8 mouse cellular contexts compared by ENCODE assay signal in genomic region chr19:46306268-46306610, GRCm38 (mm10). TPM values are rescaled to one million over a fixed set of nuclear protein-coding genes. Genes with fewer than 3 reads are reported as not detected.
DNase-seq lines count a peak whose midpoint lies in the region; ATAC-seq and TF ChIP-seq lines count a peak whose summit lies in the region.

No protein-coding gene starts in this region.

- H3K9ac ChIP-seq in heart, embryonic 11.5 days (ENCODE audit: low read depth, low read length), result peak overlapping the region; percentile 79
- peak overlapping the region; percentile 85 for H3K9ac ChIP-seq in CH12.LX (ENCODE audit: insufficient read depth, low read depth)
- no peak overlapping the region; the same call in 1 of the 2 replicates for H3K9ac ChIP-seq in forebrain, embryonic 14.5 days (ENCODE audit: low read length)
- peak overlapping the region; percentile 84 for H3K9ac ChIP-seq in liver, embryonic 13.5 days

- dilution Hi-C loops in CH12.LX (cut with MboI; ENCODE audit: extremely low pct_ligation_motif_present, extremely low pct_unique_long_range_greater_than_20kb, low sequenced_read_pairs), result no loop called here

- H3K4me1 ChIP-seq in heart, embryonic 11.5 days (ENCODE audit: control insufficient read depth, insufficient read depth, low read length), result peaks cover 15% of the 10 kb centered on the region
- peaks cover 8 to 37% of the 10 kb centered on the region in 2 experiments for H3K4me1 ChIP-seq in CH12.LX (ENCODE audit: control insufficient read depth in 1 of 2, insufficient read depth in 2 of 2)
- peaks cover 8% of the 10 kb centered on the region for H3K4me1 ChIP-seq in forebrain, embryonic 14.5 days (ENCODE audit: control insufficient read depth, insufficient read depth, low read length)
- peaks cover 53% of the 10 kb centered on the region for H3K4me1 ChIP-seq in liver, embryonic 13.5 days (replicated peaks)

- no peak for TF ChIP-seq EP300 in CH12.LX (IDR thresholded peaks at IDR 0.05; ENCODE audit: low read length)

- H3K79me2 ChIP-seq in CH12.LX (replicated peaks; ENCODE audit: control insufficient read depth, extremely low read depth, insufficient read depth, poor library complexity, severe bottlenecking), result peaks cover 6% of the 10 kb centered on the region

- peak overlapping the region; percentile 72 for H3K4me3 ChIP-seq in heart, embryonic 11.5 days (ENCODE audit: low read depth, low read length)
- H3K4me3 ChIP-seq in CH12.LX (replicated peaks in 1 of 3; ENCODE audit: low read depth in 2 of 3, low read length in 2 of 3, poor library complexity in 1 of 3), result peak overlapping the region; percentile 84 to 96 (median 95)
- H3K4me3 ChIP-seq in forebrain, embryonic 14.5 days (ENCODE audit: low read depth, low read length), result no peak overlapping the region
- H3K4me3 ChIP-seq in liver, embryonic 13.5 days (replicated peaks), result peak overlapping the region; percentile 83

- no peak for DNase-seq in heart, adult 8-10 months (ENCODE audit: low spot score)
- DNase-seq in CH12.LX (ENCODE audit: extremely low read depth), result no peak
- no peak for DNase-seq in forebrain, embryonic 14.5 days (ENCODE audit: low spot score)
- no peak for DNase-seq in liver, embryonic 13.5 days
- DNase-seq in adrenal gland, postnatal 36 days, result no peak
- DNase-seq in left cerebral cortex, postnatal 36 days (ENCODE audit: low spot score in 2 of 2), result no peak
- DNase-seq in embryo, embryonic 10 days (ENCODE audit: low spot score), result no peak

- TF ChIP-seq RAD21 in CH12.LX (IDR thresholded peaks at IDR 0.05; ENCODE audit: low read depth, low read length), result no peak

- in situ Hi-C loops in CH12.LX (cut with MboI; ENCODE audit: low pct_ligation_motif_present, low pct_unique_long_range_greater_than_20kb, low sequenced_read_pairs), result no loop called here

- 53% methylated on average over 5 of the region's 5 CpGs for WGBS in heart, embryonic 11.5 days (ENCODE audit: insufficient replicate concordance)
- 60% methylated on average over 5 of the region's 5 CpGs for WGBS in forebrain, embryonic 14.5 days
- 63% methylated on average over 5 of the region's 5 CpGs for WGBS in liver, embryonic 13.5 days (ENCODE audit: insufficient replicate concordance)

- H3K9me3 ChIP-seq in heart, embryonic 11.5 days (replicated peaks; ENCODE audit: control insufficient read depth, low read length), result no peaks in the 10 kb centered on the region
- H3K9me3 ChIP-seq in CH12.LX (replicated peaks; ENCODE audit: low read length), result no peaks in the 10 kb centered on the region
- H3K9me3 ChIP-seq in forebrain, embryonic 14.5 days (replicated peaks; ENCODE audit: control insufficient read depth, low read length), result no peaks in the 10 kb centered on the region
- no peaks in the 10 kb centered on the region for H3K9me3 ChIP-seq in liver, embryonic 13.5 days (replicated peaks)

- peaks cover 30% of the 10 kb centered on the region for H3K27me3 ChIP-seq in heart, embryonic 11.5 days (ENCODE audit: control insufficient read depth, insufficient read depth, low read length)
- no peaks in the 10 kb centered on the region for H3K27me3 ChIP-seq in CH12.LX (replicated peaks)
- peaks cover 11% of the 10 kb centered on the region for H3K27me3 ChIP-seq in forebrain, embryonic 14.5 days (replicated peaks; ENCODE audit: control insufficient read depth, insufficient read depth, low read length)
- peaks cover 28% of the 10 kb centered on the region; the same call in 1 of the 2 replicates for H3K27me3 ChIP-seq in liver, embryonic 13.5 days

- intact Hi-C loops in left cerebral cortex, postnatal 36 days (cut with DNase I), result no loop called here

- no peak for ATAC-seq in heart, embryonic 11.5 days (replicated peaks; ENCODE audit: insufficient number of reproducible peaks, low FRiP score, low TSS enrichment)
- ATAC-seq in forebrain, embryonic 14.5 days, result no peak
- no peak for ATAC-seq in liver, embryonic 13.5 days (ENCODE audit: low read depth)

- 0 out of 2 replicates have a peak, but pooled peaks cover 3% of the 10 kb centered on the region for H3K36me3 ChIP-seq in heart, embryonic 11.5 days (ENCODE audit: control insufficient read depth, insufficient read depth, low read length)
- peaks cover 46 to 53% of the 10 kb centered on the region in 2 experiments for H3K36me3 ChIP-seq in CH12.LX (replicated peaks in 1 of 2; ENCODE audit: control insufficient read depth in 1 of 2, insufficient read depth in 1 of 2, low read length in 1 of 2)
- H3K36me3 ChIP-seq in forebrain, embryonic 14.5 days (ENCODE audit: control insufficient read depth, insufficient read depth, low read length), result no peaks in the 10 kb centered on the region
- H3K36me3 ChIP-seq in liver, embryonic 13.5 days, result peaks cover 26% of the 10 kb centered on the region

- no peak overlapping the region for H3K27ac ChIP-seq in heart, embryonic 11.5 days (ENCODE audit: low read depth, low read length)
- peak overlapping the region; percentile 60 for H3K27ac ChIP-seq in CH12.LX (ENCODE audit: insufficient read depth, low read depth)
- no peak overlapping the region for H3K27ac ChIP-seq in forebrain, embryonic 14.5 days (ENCODE audit: low read depth, low read length)
- peak overlapping the region; percentile 84 for H3K27ac ChIP-seq in liver, embryonic 13.5 days

- TF ChIP-seq CTCF in CH12.LX (conservative IDR thresholded peaks at IDR 0.05 in 1 of 2, IDR thresholded peaks at IDR 0.05 in 1 of 2; ENCODE audit: low read depth in 2 of 2, low read length in 2 of 2), result no peak

- H3K4me2 ChIP-seq in heart, embryonic 11.5 days, result peak overlapping the region; percentile 100
- H3K4me2 ChIP-seq in CH12.LX (ENCODE audit: insufficient read depth, low read depth, poor library complexity, severe bottlenecking), result peak overlapping the region; percentile 91
- H3K4me2 ChIP-seq in forebrain, embryonic 14.5 days (ENCODE audit: low read length), result peak overlapping the region; percentile 83
- peak overlapping the region; percentile 98 for H3K4me2 ChIP-seq in liver, embryonic 13.5 days

- no peak for TF ChIP-seq POLR2A in CH12.LX (IDR thresholded peaks at IDR 0.05; ENCODE audit: low read depth, low read length)

TF ChIP-seq in CH12.LX, 34 proteins besides CTCF, POLR2A, EP300 and RAD21 (continues in another document):
- TF ChIP-seq JUND (conservative IDR thresholded peaks at IDR 0.05; ENCODE audit: low read depth, low read length) (no peak), MAZ (IDR thresholded peaks at IDR 0.05; ENCODE audit: low read depth, low read length) (no peak)

RNA-seq across cellular contexts. Expression of gene Nfkb2, which starts 2.1 kb away (rescaled TPM):
- polyA plus RNA-seq in heart, embryonic 11.5 days (2014; fragmentation: Nextera tagmentation; extraction: Ambion mirVana), result 6.8 and 7.3 TPM in 2 replicates
- total RNA-seq in heart, adult 8-10 months (2022), result 10 to 100 TPM; 17.9 to 22.3 (median 20.1) TPM
- total RNA-seq in CH12.LX (2012; rRNA removed) (45.0 and 64.8 TPM in 2 replicates), CH12.LX (2014; rRNA removed) (37.1 and 44.3 TPM in 2 replicates)
- 67.5 and 71.7 TPM in 2 replicates for polyA plus RNA-seq in CH12.LX (2012; ENCODE audit: insufficient read length, low read depth)
- 1.4 and 1.6 TPM in 2 replicates for polyA plus RNA-seq in forebrain, embryonic 14.5 days (2014; fragmentation: Nextera tagmentation; extraction: Ambion mirVana)
- 3.9 and 4.3 TPM in 2 replicates for polyA plus RNA-seq in liver, embryonic 13.5 days (2015; fragmentation: Nextera tagmentation; extraction: Ambion mirVana)
- 10 to 100 TPM; 39.9 to 42.6 TPM for total RNA-seq in adrenal gland, postnatal 36 days (2021)
- total RNA-seq in left cerebral cortex, postnatal 36 days (2021), result 1 to 10 TPM; 2.1 to 2.9 TPM

RNA-seq across cellular contexts. Expression of gene Psd, which starts 20.7 kb away (rescaled TPM):
- polyA plus RNA-seq in heart, embryonic 11.5 days (2014; fragmentation: Nextera tagmentation; extraction: Ambion mirVana), result 8.8 and 9.1 TPM in 2 replicates
- total RNA-seq in heart, adult 8-10 months (2022), result under 1 TPM; 0.35 to 0.86 (median 0.53) TPM
- total RNA-seq in CH12.LX (2012; rRNA removed) (1.3 and 2.2 TPM in 2 replicates), CH12.LX (2014; rRNA removed) (0.39 and 0.70 TPM in 2 replicates)
- 20.1 and 20.6 TPM in 2 replicates for polyA plus RNA-seq in CH12.LX (2012; ENCODE audit: insufficient read length, low read depth)
- 68.7 and 83.0 TPM in 2 replicates for polyA plus RNA-seq in forebrain, embryonic 14.5 days (2014; fragmentation: Nextera tagmentation; extraction: Ambion mirVana)
- polyA plus RNA-seq in liver, embryonic 13.5 days (2015; fragmentation: Nextera tagmentation; extraction: Ambion mirVana), result 5.8 and 7.1 TPM in 2 replicates
- total RNA-seq in adrenal gland, postnatal 36 days (2021), result 1 to 10 TPM; 6.0 to 7.5 TPM
- total RNA-seq in left cerebral cortex, postnatal 36 days (2021), result 100 to 1,000 TPM; 614 to 671 TPM

RNA-seq across cellular contexts. Expression of gene Fbxl15, which starts 21.7 kb away (rescaled TPM):
- polyA plus RNA-seq in heart, embryonic 11.5 days (2014; fragmentation: Nextera tagmentation; extraction: Ambion mirVana), result 9.6 and 9.7 TPM in 2 replicates
- total RNA-seq in heart, adult 8-10 months (2022), result 1 to 10 TPM; 4.0 to 6.4 (median 5.6) TPM
- total RNA-seq in CH12.LX (2012; rRNA removed) (9.9 and 10.4 TPM in 2 replicates), CH12.LX (2014; rRNA removed) (6.8 and 9.4 TPM in 2 replicates)
- polyA plus RNA-seq in CH12.LX (2012; ENCODE audit: insufficient read length, low read depth), result 7.3 and 7.6 TPM in 2 replicates
- polyA plus RNA-seq in forebrain, embryonic 14.5 days (2014; fragmentation: Nextera tagmentation; extraction: Ambion mirVana), result 42.6 and 43.1 TPM in 2 replicates
- 11.2 and 12.1 TPM in 2 replicates for polyA plus RNA-seq in liver, embryonic 13.5 days (2015; fragmentation: Nextera tagmentation; extraction: Ambion mirVana)
- total RNA-seq in adrenal gland, postnatal 36 days (2021), result 10 to 100 TPM in 1 of 2 experiments, 1 to 10 TPM in 1; 9.2 to 10.0 TPM
- 10 to 100 TPM; 26.7 to 28.7 TPM for total RNA-seq in left cerebral cortex, postnatal 36 days (2021)

RNA-seq across cellular contexts. Expression of gene Cuedc2, which starts 32.3 kb away (rescaled TPM):
- polyA plus RNA-seq in heart, embryonic 11.5 days (2014; fragmentation: Nextera tagmentation; extraction: Ambion mirVana), result 124 and 139 TPM in 2 replicates
- 10 to 100 TPM; 76.5 to 91.0 (median 83.5) TPM for total RNA-seq in heart, adult 8-10 months (2022)
- total RNA-seq in CH12.LX (2012; rRNA removed) (95.1 and 102 TPM in 2 replicates), CH12.LX (2014; rRNA removed) (117 and 120 TPM in 2 replicates)
- 94.4 and 123 TPM in 2 replicates for polyA plus RNA-seq in CH12.LX (2012; ENCODE audit: insufficient read length, low read depth)
- polyA plus RNA-seq in forebrain, embryonic 14.5 days (2014; fragmentation: Nextera tagmentation; extraction: Ambion mirVana), result 402 and 405 TPM in 2 replicates
- 85.6 and 86.7 TPM in 2 replicates for polyA plus RNA-seq in liver, embryonic 13.5 days (2015; fragmentation: Nextera tagmentation; extraction: Ambion mirVana)
- total RNA-seq in adrenal gland, postnatal 36 days (2021), result 10 to 100 TPM; 74.7 to 77.8 TPM
- total RNA-seq in left cerebral cortex, postnatal 36 days (2021), result 100 to 1,000 TPM; 166 to 216 TPM

RNA-seq across cellular contexts. Expression of gene Mfsd13a, which starts 34.7 kb away (rescaled TPM):
- 3.1 and 4.0 TPM in 2 replicates for polyA plus RNA-seq in heart, embryonic 11.5 days (2014; fragmentation: Nextera tagmentation; extraction: Ambion mirVana)
- 1 to 10 TPM; 3.7 to 4.5 (median 3.8) TPM for total RNA-seq in heart, adult 8-10 months (2022)
- total RNA-seq in CH12.LX (2012; rRNA removed), result 4.9 and 7.6 TPM in 2 replicates
- 2.8 and 3.1 TPM in 2 replicates for total RNA-seq in CH12.LX (2014; rRNA removed)
- polyA plus RNA-seq in CH12.LX (2012; ENCODE audit: insufficient read length, low read depth), result 13.2 and 15.9 TPM in 2 replicates
- 7.2 TPM in 2 replicates for polyA plus RNA-seq in forebrain, embryonic 14.5 days (2014; fragmentation: Nextera tagmentation; extraction: Ambion mirVana)
- 10.6 and 12.3 TPM in 2 replicates for polyA plus RNA-seq in liver, embryonic 13.5 days (2015; fragmentation: Nextera tagmentation; extraction: Ambion mirVana)
- total RNA-seq in adrenal gland, postnatal 36 days (2021), result 1 to 10 TPM; 5.2 to 7.5 TPM
- total RNA-seq in left cerebral cortex, postnatal 36 days (2021), result 10 to 100 TPM; 25.6 to 27.8 TPM

Comparison
In these comparisons a context has a peak if more than half of its experiments do, and no peak if none do; other contexts are left out.
1. H3K27ac ChIP-seq: peak in CH12.LX (single experiment) and liver, embryonic 13.5 days (single experiment); none in heart, embryonic 11.5 days (single experiment) and forebrain, embryonic 14.5 days (single experiment).
2. RNA of gene Nfkb2, which starts 2.1 kb away (total RNA-seq): 37.1 to 64.8 TPM in CH12.LX, 39.9 to 42.6 TPM in adrenal gland, postnatal 36 days and 17.9 to 22.3 TPM in heart, adult 8-10 months; 2.1 to 2.9 TPM in left cerebral cortex, postnatal 36 days; every median in the first group is over 4 times any median in the second.
3. RNA of gene Psd, which starts 20.7 kb away (total RNA-seq): 614 to 671 TPM in left cerebral cortex, postnatal 36 days; 6.0 to 7.5 TPM in adrenal gland, postnatal 36 days, 0.39 to 2.2 TPM in CH12.LX and 0.35 to 0.86 TPM in heart, adult 8-10 months; every median in the first group is over 10 times any median in the second.
4. Peak in every context shown above with its lines, with median percentiles within 50 percentile points of each other: H3K4me2 ChIP-seq.